Mouse (Mus musculus): Measurements from ENCODE around the gene Slc24a1. TPM values are rescaled to one million over a fixed set of nuclear protein-coding genes. Genes with fewer than 3 reads are reported as not detected.

Slc24a1 gene
- polyA plus RNA-seq, 1 experiment from 2014 or later, result 0.02 TPM

DNA sequence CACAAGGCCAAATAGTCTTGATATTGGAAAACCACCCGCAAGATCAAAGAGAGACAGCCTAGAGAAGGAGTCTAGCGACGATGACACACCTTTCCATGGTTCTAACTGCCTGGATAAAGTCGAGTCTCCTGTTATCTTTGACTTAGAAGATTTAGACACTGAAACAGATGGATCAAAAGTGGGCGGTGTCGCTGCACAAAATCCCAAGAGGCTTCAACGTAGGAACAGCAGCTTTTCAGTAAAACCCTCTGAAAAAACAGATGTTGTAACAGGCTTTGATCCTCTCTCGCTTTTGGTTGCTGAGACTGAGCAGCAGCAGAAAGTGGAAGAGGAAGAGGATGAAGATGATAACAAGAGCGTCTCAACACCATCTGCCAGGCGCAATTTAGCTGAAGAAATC, 54.8 kb downstream of the Slc24a1 start:
- no peak for DNase-seq (ENCODE audit: low spot score)
- no peak overlapping the region for H3K27ac ChIP-seq (replicated peaks)
- WGBS, result 92% methylated on average over 10 of the region's 10 CpGs
- H3K4me3 ChIP-seq, result no peak overlapping the region
- no peaks in the 10 kb centered on the region for H3K4me1 ChIP-seq
- no peaks in the 10 kb centered on the region for H3K27me3 ChIP-seq (ENCODE audit: low read depth, poor library complexity, severe bottlenecking)
- H3K9me3 ChIP-seq (replicated peaks), result no peaks in the 10 kb centered on the region
- H3K36me3 ChIP-seq, result peaks cover 22% of the 10 kb centered on the region

DNA sequence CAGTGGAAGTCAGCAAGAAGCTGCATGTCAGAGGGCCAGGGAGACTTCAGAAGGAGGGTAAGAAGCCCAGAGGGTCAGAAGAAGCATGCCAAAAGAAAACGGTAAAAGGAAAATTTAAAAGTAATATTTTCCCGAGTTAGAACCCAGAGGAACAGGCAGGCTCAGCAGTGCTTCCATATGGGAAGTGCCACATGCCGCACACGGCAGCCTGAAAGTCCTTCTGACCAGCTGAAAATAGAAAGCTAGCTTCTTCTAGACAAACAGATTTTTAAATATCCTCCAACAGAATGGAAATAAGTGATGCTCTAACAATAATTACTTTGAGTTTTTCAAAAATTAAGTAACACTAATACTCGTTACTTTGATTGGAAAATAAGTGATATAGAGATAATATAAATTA, 65.4 kb downstream of the Slc24a1 start:
- peaks cover 5% of the 10 kb centered on the region; the same call in 1 of the 2 replicates for H3K36me3 ChIP-seq
- H3K27ac ChIP-seq (replicated peaks), result no peak overlapping the region
- H3K4me1 ChIP-seq, result no peaks in the 10 kb centered on the region
- H3K27me3 ChIP-seq (ENCODE audit: low read depth, poor library complexity, severe bottlenecking), result no peaks in the 10 kb centered on the region
- no peaks in the 10 kb centered on the region for H3K9me3 ChIP-seq (replicated peaks)
- 94% methylated on average over 5 of the region's 5 CpGs for WGBS
- DNase-seq (ENCODE audit: low spot score), result no peak
- H3K4me3 ChIP-seq, result no peak overlapping the region

Small RNAs within 50 kb of the gene (microRNA-seq; reads per million reads assigned to microRNA genes)
- gene Gm25640, result not detected

Other genes starting within 250 kb of the Slc24a1 start
- gene Rab11a, start 213.8 kb downstream of the Slc24a1 start, polyA plus RNA-seq (2016; fragmentation: Nextera tagmentation; extraction: Ambion mirVana), result 275 and 277 TPM in 2 replicates
- 6.7 and 8.1 TPM in 2 replicates for gene Dennd4a, start 140.3 kb downstream of the Slc24a1 start, polyA plus RNA-seq (2016; fragmentation: Nextera tagmentation; extraction: Ambion mirVana)
- gene Ints14, start 9.3 kb upstream of the Slc24a1 start, polyA plus RNA-seq (2016; fragmentation: Nextera tagmentation; extraction: Ambion mirVana), result 69.7 and 74.0 TPM in 2 replicates
- 110 and 123 TPM in 2 replicates for gene Hacd3, start 70.1 kb upstream of the Slc24a1 start, polyA plus RNA-seq (2016; fragmentation: Nextera tagmentation; extraction: Ambion mirVana)
- 37.6 and 44.4 TPM in 2 replicates for gene Dpp8, start 80.8 kb upstream of the Slc24a1 start, polyA plus RNA-seq (2016; fragmentation: Nextera tagmentation; extraction: Ambion mirVana)
- gene Igdcc4, start 149.9 kb upstream of the Slc24a1 start, polyA plus RNA-seq (2016; fragmentation: Nextera tagmentation; extraction: Ambion mirVana), result 8.9 and 12.6 TPM in 2 replicates
- 334 and 450 TPM in 2 replicates for gene Igdcc3, start 189.6 kb upstream of the Slc24a1 start, polyA plus RNA-seq (2016; fragmentation: Nextera tagmentation; extraction: Ambion mirVana)
- gene Parp16, start 243.7 kb upstream of the Slc24a1 start, polyA plus RNA-seq (2016; fragmentation: Nextera tagmentation; extraction: Ambion mirVana), result 7.2 and 7.9 TPM in 2 replicates

Data from midbrain, embryonic 10.5 days (tissue).